Mouse (Mus musculus) midbrain, embryonic 10.5 days (tissue): ENCODE results near the gene Zfp503. TPM values are rescaled to one million over a fixed set of nuclear protein-coding genes. Genes with fewer than 3 reads are reported as not detected.

Source experiments
- DNase-seq: peaks from one replicate; pipeline ENCODE4 v3.0.0-alpha.2; 2017; ENCODE audit warnings: low spot score
- H3K27ac ChIP-seq: fragments of 300-500 bp; sonication (generic); replicated peaks from 2 replicates; pipeline ENCODE4 v1.5.1; 2016; ENCODE audit warnings: mild to moderate bottlenecking
- H3K27me3 ChIP-seq: fragments of 300-500 bp; sonication (generic); 2 replicates; pipeline ENCODE4 v1.6.1; 2016; ENCODE audit warnings: low read depth, mild to moderate bottlenecking; ENCODE audit not compliant: poor library complexity, severe bottlenecking
- H3K36me3 ChIP-seq: fragments of 300-500 bp; sonication (generic); 2 replicates; pipeline ENCODE4 v1.6.1; 2016; ENCODE audit warnings: mild to moderate bottlenecking, moderate library complexity
- H3K4me1 ChIP-seq: fragments of 300-500 bp; sonication (generic); 2 replicates; pipeline ENCODE4 v1.6.1; 2016
- H3K4me3 ChIP-seq: fragments of 300-500 bp; sonication (generic); 2 replicates; pipeline ENCODE4 v1.5.1; 2016; ENCODE audit warnings: mild to moderate bottlenecking, moderate library complexity
- H3K9me3 ChIP-seq: fragments of 300-500 bp; sonication (generic); replicated peaks from 2 replicates; pipeline ENCODE4 v1.6.1; 2016; ENCODE audit warnings: mild to moderate bottlenecking
- WGBS: fragments of 180-500 bp; shearing (Covaris S2); methylation state at CpG from one replicate; pipeline ENCODE4 v1.1.7; 2016; 5-methylcytosine and 5-hydroxymethylcytosine counted together
- polyA plus RNA-seq: library from polyadenylated mRNA; unstranded; fragments of >200 nt; fragmentation: Nextera tagmentation; extraction: Ambion mirVana; gene quantifications from 2 replicates; pipeline ENCODE4 v1.2.1, GENCODE M21; 2016

Zfp503 gene
- polyA plus RNA-seq, 1 experiment from 2014 or later = 13.0 TPM

DNA sequence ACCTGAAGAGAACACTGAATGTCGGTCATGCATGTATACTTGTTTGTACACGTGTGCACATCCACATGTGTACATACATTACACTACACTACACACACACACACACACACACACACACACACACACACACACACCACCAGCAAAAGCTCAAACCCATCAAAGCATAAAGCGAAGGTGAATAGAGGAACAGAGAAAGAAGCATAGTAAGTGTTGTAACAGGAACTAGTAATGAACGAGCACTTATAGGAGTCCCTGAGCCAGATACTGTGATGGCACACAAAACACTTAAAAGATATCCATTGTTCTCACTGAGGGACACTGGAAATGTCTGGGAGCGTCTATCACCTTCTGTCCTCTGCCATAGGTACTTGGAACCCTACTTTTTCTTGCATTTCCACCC, 24.9 kb upstream of the Zfp503 start:
- Histone ChIP-seq H3K4me3 (no peak overlapping the region), H3K36me3 (no peaks in the 10 kb centered on the region), H3K27me3 (peaks cover 57% of the 10 kb centered on the region), H3K27ac (no peak overlapping the region), H3K4me1 (peaks cover 5% of the 10 kb centered on the region), H3K9me3 (no peaks in the 10 kb centered on the region)
- 87% methylated on average over 5 of the region's 5 CpGs for WGBS
- DNase-seq = no peak

DNA sequence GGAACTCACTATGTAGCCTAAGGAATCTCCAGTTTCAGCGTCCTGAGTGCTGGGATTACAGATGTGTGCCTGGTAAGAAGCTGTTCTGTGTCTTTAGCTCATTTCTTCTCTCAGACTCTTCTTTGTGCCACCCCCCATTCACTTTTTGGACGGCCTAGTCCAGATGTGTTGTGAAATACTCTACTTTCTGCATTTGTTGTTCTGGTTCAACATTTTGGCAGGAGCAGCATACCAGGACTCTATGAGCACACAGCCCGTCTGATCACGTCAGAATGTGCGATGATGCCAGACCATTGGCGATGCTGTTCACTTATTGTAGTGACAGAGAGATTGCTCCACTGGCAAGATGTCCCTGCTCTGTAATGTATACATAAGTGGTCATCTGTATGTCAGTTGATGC, 17.6 kb upstream of the Zfp503 start:
- Histone ChIP-seq H3K4me3 (no peak overlapping the region), H3K4me1 (peaks cover 11% of the 10 kb centered on the region), H3K9me3 (no peaks in the 10 kb centered on the region), H3K27ac (no peak overlapping the region), H3K27me3 (peaks cover 13% of the 10 kb centered on the region), H3K36me3 (no peaks in the 10 kb centered on the region)
- no peak for DNase-seq
- 88% methylated on average over 6 of the region's 6 CpGs for WGBS

DNA sequence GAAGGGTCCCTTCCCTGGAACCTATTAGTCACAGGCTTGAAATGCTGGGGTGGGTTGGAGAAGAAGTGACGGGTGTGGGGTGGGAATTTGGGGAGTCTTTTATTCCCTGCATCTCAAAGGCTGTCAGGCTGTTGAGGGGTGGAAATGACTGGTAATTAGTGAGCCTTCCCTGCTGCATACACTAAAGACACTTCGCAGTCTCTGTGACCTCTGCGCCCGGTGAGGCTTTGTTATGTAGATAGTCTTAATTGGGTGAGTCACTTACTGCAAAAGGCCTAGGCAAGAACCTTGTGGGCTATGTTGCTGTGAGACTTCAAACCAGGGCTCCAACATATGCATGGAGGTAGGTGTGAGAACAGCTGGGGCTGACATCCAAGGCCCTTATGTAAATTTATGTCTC, 15.5 kb upstream of the Zfp503 start:
- peaks cover 13% of the 10 kb centered on the region for H3K27me3 ChIP-seq
- H3K4me1 ChIP-seq = peaks cover 11% of the 10 kb centered on the region
- DNase-seq = no peak
- H3K27ac ChIP-seq = no peak overlapping the region
- no peaks in the 10 kb centered on the region for H3K9me3 ChIP-seq
- 38% methylated on average over 4 of the region's 4 CpGs for WGBS
- H3K36me3 ChIP-seq = no peaks in the 10 kb centered on the region
- no peak overlapping the region for H3K4me3 ChIP-seq

DNA sequence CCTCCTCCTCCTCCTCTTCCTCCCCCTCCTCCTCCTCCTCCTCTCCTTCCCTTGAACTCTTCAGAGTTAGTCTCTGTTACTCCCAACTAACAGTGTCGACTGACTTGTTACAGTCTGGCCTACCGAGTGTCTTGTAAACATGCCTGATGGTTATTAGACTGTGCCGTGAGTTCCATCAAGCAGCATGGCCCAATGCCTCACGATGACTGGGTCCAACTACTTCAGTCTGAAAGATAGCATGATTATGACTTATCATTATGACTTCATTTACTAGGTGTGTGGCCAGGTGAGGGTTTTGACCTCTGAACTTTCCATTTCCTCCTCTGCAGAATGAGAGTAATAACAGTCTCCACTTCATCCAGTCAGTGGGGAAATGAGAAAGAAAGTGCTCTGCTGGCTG, 14.2 kb upstream of the Zfp503 start:
- no peak overlapping the region for H3K27ac ChIP-seq
- no peak for DNase-seq
- peaks cover 13% of the 10 kb centered on the region for H3K27me3 ChIP-seq
- peaks cover 11% of the 10 kb centered on the region for H3K4me1 ChIP-seq
- H3K36me3 ChIP-seq = no peaks in the 10 kb centered on the region
- H3K4me3 ChIP-seq = no peak overlapping the region
- no peaks in the 10 kb centered on the region for H3K9me3 ChIP-seq
- 93% methylated on average over 4 of the region's 4 CpGs for WGBS

DNA sequence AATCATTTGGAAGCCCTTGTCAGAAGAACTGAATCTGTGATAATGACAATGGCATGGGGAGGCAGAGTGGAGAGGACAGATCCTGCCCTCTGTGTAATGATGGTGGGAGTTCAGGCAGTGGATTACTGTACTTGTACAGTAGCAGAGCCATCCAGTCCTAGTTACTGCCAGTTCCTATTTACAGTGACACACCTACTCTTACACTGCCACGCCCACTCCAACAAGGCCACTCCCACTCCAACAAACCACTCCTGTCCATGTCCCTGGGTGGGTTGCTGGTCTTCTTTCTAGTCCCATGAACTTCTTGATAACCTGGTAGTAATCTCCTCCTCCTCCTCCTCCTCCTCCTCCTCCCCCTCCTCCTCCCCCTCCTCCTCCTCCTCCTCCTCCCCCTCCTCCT, 13.8 kb upstream of the Zfp503 start:
- H3K4me1 ChIP-seq = peaks cover 11% of the 10 kb centered on the region
- WGBS = 71% methylated on average over 1 of the region's 1 CpGs

DNA sequence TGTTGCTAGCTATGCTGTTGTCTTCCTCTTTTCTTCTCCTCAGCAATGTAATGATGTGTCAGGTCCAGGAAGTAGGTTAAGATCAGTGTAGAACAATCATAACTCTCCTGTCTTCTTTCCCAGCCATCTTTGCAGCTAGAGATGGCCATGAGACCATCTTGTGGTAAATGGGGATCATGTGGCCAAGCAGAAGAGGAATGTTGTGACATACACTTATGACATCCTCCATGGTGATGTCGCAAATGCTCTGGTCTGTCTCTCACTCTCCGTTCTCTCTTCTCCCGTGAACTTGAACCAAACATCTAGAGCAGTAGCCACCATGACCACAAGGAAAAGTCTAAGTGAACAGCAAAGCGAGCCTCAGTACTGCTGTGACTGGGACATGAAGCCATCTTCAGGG, 10.2 kb upstream of the Zfp503 start:
- no peak overlapping the region for H3K4me3 ChIP-seq
- 90% methylated on average over 4 of the region's 4 CpGs for WGBS
- H3K27ac ChIP-seq = no peak overlapping the region
- H3K27me3 ChIP-seq = peaks cover 18% of the 10 kb centered on the region
- peaks cover 16% of the 10 kb centered on the region for H3K4me1 ChIP-seq
- H3K9me3 ChIP-seq = no peaks in the 10 kb centered on the region
- no peak for DNase-seq
- no peaks in the 10 kb centered on the region for H3K36me3 ChIP-seq

More for the DNA sequence above, 13.8 kb upstream of the Zfp503 start:
- Histone ChIP-seq H3K36me3 (no peaks in the 10 kb centered on the region), H3K9me3 (no peaks in the 10 kb centered on the region), H3K27ac (no peak overlapping the region), H3K4me3 (no peak overlapping the region), H3K27me3 (peaks cover 13% of the 10 kb centered on the region)
- DNase-seq = no peak

DNA sequence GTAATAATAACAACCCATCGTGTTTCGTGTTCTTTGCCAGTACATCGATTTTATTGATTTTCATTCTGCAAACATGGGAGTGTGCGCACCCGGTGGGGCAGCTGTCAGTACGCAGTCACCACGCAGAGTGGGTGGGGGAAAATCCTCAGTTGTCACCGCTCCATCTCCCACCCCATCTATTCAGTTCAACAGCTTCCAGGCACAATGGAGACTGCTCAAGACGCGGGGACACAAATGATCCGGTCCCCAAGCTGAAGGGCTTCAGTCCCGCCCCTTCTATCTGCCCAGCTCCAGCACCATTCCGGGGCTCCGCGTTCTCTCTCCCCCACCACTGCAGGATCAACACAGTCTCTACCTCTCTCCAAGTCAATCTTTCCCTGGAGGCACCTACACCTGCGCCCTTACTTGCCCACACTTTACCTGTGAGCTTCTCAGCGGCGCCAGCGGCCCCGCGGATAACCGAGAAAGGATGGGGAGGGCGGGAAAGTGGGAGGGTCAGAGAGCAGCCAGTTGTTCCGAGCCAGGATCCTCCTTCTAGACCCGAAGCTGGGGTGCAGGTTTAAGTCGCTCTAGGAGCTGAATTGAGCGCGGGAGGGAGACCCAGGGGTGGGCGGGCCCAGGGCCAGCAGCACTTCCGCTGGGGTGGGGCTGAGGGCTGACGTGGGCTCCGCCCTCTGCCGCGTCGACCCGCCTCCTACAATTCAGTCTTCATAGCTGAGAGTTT, 5.8 kb upstream of the Zfp503 start:
- DNase-seq = peak; percentile 80
- Histone ChIP-seq H3K27ac (peak overlapping the region; percentile 94), H3K9me3 (no peaks in the 10 kb centered on the region), H3K36me3 (no peaks in the 10 kb centered on the region), H3K4me1 (peaks cover 55% of the 10 kb centered on the region), H3K4me3 (peak overlapping the region; percentile 85), H3K27me3 (peaks cover 56% of the 10 kb centered on the region)
- WGBS = under 1% methylated on average over 36 of the region's 36 CpGs

DNA sequence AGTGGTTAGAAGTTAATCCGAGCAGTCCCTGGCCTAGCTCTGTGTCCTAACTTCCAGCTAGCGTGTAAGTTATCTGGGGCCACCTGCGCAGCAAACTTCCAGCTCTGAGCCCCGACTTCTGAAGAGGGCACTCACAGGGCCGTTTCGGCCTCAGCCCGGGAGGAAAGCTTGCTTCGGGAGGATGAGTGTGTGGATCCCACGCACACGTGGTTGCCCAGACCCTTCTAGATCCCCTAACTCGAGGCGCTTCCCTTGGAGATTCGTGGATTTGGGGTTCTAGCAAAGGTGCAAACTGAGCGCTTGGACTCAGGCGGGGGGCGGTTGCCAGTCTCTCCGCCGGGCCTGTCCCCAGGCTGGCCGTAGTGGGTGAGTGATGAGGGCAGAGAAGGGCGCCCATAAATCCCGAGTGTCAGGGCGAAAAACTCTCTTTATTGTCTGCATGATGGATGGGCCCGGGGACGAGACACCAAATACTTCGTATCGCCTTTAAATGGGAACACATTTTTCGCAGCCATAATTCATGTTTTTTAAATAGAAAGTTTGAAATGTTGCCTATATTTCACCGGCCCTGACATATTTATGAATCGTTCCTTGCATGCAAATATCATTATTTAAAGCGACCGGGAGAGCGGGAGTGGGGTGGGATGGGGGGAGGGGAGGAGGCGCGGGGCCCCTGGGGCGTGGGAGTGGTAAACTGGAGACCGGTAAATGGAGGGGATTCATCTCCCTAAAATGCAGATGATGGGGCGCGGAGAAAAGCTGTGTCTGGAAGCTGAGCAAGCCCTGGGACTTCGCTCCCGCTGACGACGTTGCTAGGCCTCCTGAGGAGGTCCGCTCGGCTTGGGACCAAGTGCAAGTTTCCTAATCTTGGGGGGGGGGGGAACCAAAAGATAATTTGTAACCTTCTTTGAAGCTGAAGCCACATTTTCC, 4.9 kb upstream of the Zfp503 start:
- Histone ChIP-seq H3K27me3 (peaks cover 65% of the 10 kb centered on the region), H3K4me3 (peak overlapping the region; percentile 85), H3K9me3 (no peaks in the 10 kb centered on the region), H3K27ac (peak overlapping the region; percentile 94), H3K4me1 (peaks cover 63% of the 10 kb centered on the region), H3K36me3 (no peaks in the 10 kb centered on the region)
- peak; percentile 52 for DNase-seq
- WGBS = under 1% methylated on average over 44 of the region's 44 CpGs

DNA sequence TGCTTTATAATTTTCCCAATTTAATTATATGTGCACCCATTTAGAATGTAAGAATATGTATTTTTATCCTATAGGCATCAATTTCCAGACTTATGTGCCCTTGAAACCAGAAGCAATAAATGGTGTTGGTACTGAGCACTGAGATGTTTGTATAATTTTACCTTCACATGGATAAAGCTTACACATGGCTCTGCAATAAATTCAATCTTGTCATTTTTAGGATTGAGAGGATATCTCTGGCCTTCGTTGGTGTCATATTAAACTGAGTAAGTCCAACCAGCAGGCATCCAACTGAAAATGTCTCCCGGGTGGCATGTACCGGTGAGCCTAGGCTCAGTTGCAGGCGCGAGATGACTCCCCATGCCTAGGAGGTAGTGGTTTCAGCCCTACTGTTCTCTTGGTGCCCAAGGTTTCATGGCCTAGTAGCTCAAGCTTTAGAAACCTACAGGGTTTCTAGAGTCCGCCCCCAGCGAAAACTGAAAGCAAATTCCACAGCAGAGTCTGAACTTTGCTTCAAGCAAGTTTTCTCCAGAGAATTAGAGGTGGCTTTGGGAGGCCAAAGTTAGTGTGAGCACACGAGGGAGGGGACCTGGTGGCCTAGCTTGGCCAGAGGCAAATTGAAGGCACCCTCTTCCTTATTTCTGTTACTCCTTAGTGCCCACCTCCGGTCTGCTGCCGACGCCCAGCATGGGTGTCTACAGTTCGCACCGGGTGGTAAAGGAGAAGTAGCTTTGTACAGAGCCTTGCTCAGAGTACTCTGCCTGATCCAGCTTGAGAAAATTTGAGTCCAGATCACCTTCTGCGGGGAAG, 4.1 kb upstream of the Zfp503 start:
- H3K27me3 ChIP-seq = peaks cover 68% of the 10 kb centered on the region
- peak overlapping the region; percentile 94 for H3K27ac ChIP-seq
- DNase-seq = peak; percentile 30
- WGBS = 7% methylated on average over 14 of the region's 14 CpGs
- peak overlapping the region; percentile 85 for H3K4me3 ChIP-seq
- peaks cover 72% of the 10 kb centered on the region for H3K4me1 ChIP-seq
- H3K36me3 ChIP-seq = no peaks in the 10 kb centered on the region
- H3K9me3 ChIP-seq = no peaks in the 10 kb centered on the region

DNA sequence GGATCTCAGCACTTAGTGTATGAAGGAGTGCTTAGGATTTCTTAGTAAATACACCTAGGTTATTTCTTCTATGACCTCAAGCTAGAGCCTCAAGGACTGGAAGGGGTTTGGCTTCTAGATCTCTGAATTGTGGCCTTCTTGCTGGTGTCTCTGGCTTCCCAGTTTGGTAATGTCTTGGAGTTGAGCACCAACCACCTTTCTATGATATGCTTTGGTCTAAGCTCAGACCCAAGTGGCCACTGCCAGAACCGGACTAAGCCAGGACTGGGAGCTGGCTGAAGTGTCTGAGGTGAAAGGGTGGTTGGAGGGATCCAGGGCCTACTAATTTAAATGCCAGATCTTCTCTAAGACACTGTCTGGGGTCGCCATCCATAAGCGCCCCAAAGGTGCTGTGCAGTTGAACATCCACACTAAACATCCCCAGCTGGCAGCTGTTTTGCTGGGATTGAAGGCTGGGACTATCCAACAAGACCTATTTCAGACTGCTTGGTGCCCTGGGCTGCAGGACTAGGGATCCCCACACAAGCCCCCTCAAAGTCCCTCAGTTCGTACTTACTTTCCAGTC, 3.0 kb upstream of the Zfp503 start:
- no peaks in the 10 kb centered on the region for H3K36me3 ChIP-seq
- H3K27me3 ChIP-seq = peaks cover 68% of the 10 kb centered on the region
- DNase-seq = peak; percentile 30
- 23% methylated on average over 4 of the region's 4 CpGs for WGBS
- no peaks in the 10 kb centered on the region for H3K9me3 ChIP-seq
- peaks cover 74% of the 10 kb centered on the region for H3K4me1 ChIP-seq
- H3K4me3 ChIP-seq = peak overlapping the region; percentile 77
- peak overlapping the region; percentile 76 for H3K27ac ChIP-seq

DNA sequence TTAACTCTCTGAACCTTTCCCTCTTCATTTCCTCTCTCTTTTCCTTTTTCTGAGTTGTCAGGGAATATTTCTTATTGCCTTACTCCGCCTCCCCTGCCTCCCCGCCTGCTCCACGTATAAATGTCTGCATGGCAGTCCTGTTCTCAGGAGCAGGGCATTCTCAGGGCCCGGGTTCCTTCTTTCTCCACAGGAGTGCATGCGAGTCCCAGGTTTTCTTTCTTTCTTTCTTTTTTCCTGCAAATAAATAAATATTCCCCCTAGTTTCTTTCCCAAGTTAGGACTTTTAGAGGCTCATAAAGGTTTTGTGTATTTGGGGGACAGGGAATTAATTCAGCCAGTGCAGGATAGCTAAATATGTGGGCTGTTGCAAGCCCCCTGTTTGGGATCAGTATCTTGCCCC, 2.5 kb upstream of the Zfp503 start:
- H3K4me3 ChIP-seq = peak overlapping the region; percentile 77
- WGBS = 6% methylated on average over 5 of the region's 5 CpGs
- H3K9me3 ChIP-seq = no peaks in the 10 kb centered on the region
- H3K27me3 ChIP-seq = peaks cover 72% of the 10 kb centered on the region
- H3K27ac ChIP-seq = peak overlapping the region; percentile 76
- DNase-seq = peak; percentile 36
- H3K36me3 ChIP-seq = no peaks in the 10 kb centered on the region
- H3K4me1 ChIP-seq = peaks cover 75% of the 10 kb centered on the region

DNA sequence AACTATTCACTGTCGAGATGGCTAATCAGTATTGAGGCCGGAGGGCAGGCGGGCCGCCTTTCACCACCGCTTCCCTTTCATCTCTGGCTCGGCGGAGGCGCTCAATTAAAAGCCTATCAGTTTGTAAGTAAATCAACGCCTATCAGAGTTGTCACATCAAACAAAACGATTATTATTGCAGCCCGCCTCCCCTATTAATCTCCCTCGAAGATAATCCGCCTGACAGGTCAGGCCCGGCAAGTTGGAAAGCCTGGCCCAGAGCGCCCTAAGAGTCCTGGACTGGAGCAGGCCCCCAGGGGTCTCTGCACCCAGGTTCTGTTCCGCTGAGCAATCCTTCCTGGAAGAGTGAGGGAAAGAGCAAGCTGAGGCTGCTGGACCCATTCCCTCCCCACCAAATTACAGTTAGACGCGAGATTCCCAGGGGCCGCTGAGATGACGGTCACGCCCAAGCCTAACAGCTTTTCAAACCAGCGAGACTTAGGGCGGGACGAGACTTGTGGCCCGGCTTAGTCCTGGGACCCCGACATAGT, 1.9 kb upstream of the Zfp503 start:
- peak overlapping the region; percentile 98 for H3K27ac ChIP-seq
- peaks cover 66% of the 10 kb centered on the region for H3K27me3 ChIP-seq
- peaks cover 74% of the 10 kb centered on the region for H3K4me1 ChIP-seq
- DNase-seq = peak; percentile 85
- no peaks in the 10 kb centered on the region for H3K9me3 ChIP-seq
- H3K36me3 ChIP-seq = peaks cover under 1% of the 10 kb centered on the region; the same call in 1 of the 2 replicates
- H3K4me3 ChIP-seq = peak overlapping the region; percentile 77
- under 1% methylated on average over 26 of the region's 26 CpGs for WGBS
